Mouse (Mus musculus) liver, embryonic 11.5 days (tissue): Measurements from ENCODE around the gene Myg1. TPM values are rescaled to one million over a fixed set of nuclear protein-coding genes. Genes with fewer than 3 reads are reported as not detected.

Experiments
- ATAC-seq: fragments of 200-750 bp; cut with Nextera tagmentation; replicated peaks from 2 replicates; pipeline ENCODE4 v1.8.0; 2017; ENCODE audit warnings: moderate number of reproducible peaks, mild to moderate bottlenecking, moderate TSS enrichment, moderate library complexity; ENCODE audit not compliant: low FRiP score
- DNase-seq: peaks from one replicate; pipeline ENCODE4 v3.0.0-alpha.2; 2017; ENCODE audit warnings: low spot score
- H3K27ac ChIP-seq: fragments of 300-500 bp; sonication (generic); 2 replicates; pipeline ENCODE4 v1.5.1; 2014; ENCODE audit warnings: mild to moderate bottlenecking, low read depth, low read length, control low read depth
- H3K27me3 ChIP-seq: fragments of 300-500 bp; sonication (generic); replicated peaks from 2 replicates; pipeline ENCODE4 v1.6.1; 2014; ENCODE audit warnings: low read length, mixed read lengths; ENCODE audit not compliant: control insufficient read depth, insufficient read depth
- H3K36me3 ChIP-seq: fragments of 300-500 bp; sonication (generic); 2 replicates; pipeline ENCODE4 v1.6.1; 2014; ENCODE audit warnings: mild to moderate bottlenecking, low read length, moderate library complexity, mixed read lengths; ENCODE audit not compliant: control insufficient read depth, insufficient read depth
- H3K4me1 ChIP-seq: fragments of 300-500 bp; sonication (generic); replicated peaks from 2 replicates; pipeline ENCODE4 v1.6.1; 2014; ENCODE audit warnings: low read length, mixed read lengths; ENCODE audit not compliant: control insufficient read depth, insufficient read depth
- H3K4me2 ChIP-seq: fragments of 300-500 bp; sonication (generic); 2 replicates; pipeline ENCODE4 v1.6.1; 2014; ENCODE audit warnings: mild to moderate bottlenecking, control low read depth, moderate library complexity
- H3K4me3 ChIP-seq: fragments of 300-500 bp; sonication (generic); 2 replicates; pipeline ENCODE4 v1.5.1; 2014; ENCODE audit warnings: low read depth, low read length, control low read depth
- H3K9ac ChIP-seq: fragments of 300-500 bp; sonication (generic); 2 replicates; pipeline ENCODE4 v1.6.1; 2014; ENCODE audit warnings: low read depth, low read length, control low read depth
- H3K9me3 ChIP-seq: fragments of 300-500 bp; sonication (generic); 2 replicates; pipeline ENCODE4 v1.6.1; 2016; ENCODE audit warnings: low read length, inconsistent platforms, mixed read lengths; ENCODE audit not compliant: control insufficient read depth
- WGBS: fragments of 180-500 bp; shearing (Covaris S2); extraction: QIAGEN DNeasy Blood & Tissue Kit; methylation state at CpG from one replicate; pipeline ENCODE4 v1.1.7; 2014; 5-methylcytosine and 5-hydroxymethylcytosine counted together
- polyA plus RNA-seq: library from polyadenylated mRNA; unstranded; fragments of >200 nt; fragmentation: Nextera tagmentation; extraction: Ambion mirVana; gene quantifications from 2 replicates; pipeline ENCODE4 v1.2.1, GENCODE M21; 2014

Myg1 gene
- polyA plus RNA-seq, 1 experiment from 2014 or later, result 97.0 TPM

DNA sequence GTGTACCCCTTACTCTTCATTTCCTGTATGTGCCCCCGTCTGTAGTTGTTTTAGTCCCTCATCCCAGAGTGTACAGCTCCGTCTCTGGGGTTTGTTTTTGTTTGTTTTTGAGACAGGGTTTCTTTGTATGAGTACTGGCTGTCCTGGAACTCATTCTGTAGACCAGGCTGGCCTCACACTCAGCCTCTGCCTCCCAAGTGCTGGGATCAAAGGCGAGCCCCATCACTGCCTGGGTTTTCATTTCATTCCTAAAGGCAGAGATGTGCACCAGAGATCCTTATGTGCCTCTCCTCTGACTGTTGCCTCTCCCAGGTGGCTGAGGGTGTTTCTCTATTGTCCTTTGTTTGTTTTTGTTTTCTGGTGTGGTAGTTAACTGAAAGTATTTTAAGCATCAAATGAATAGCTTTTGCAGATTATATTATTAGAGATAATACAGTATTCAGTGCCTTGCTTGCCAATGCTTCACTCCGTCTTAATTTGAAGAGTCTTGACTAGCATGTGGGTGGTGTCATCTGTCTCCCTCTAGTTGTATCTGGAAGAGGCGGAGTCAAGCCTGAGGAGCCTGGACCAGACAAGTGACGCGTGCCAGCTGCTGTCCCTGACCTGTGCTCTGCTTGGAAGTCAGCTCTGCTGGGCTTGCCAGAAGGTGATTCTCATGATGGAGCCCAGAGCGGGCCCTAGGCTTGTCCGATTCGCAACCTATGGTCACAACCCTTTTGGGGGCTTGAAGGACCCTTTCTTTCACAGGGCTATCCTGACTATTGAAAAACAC is 21.2 kb upstream of the Myg1 start:
- DNase-seq, result no peak
- H3K27me3 ChIP-seq, result no peaks in the 10 kb centered on the region
- H3K9ac ChIP-seq, result no peak overlapping the region
- ATAC-seq, result no peak
- H3K36me3 ChIP-seq, result peaks cover 56% of the 10 kb centered on the region
- no peaks in the 10 kb centered on the region for H3K9me3 ChIP-seq
- H3K4me2 ChIP-seq, result no peak overlapping the region
- no peaks in the 10 kb centered on the region for H3K4me1 ChIP-seq
- 80% methylated on average over 10 of the region's 10 CpGs for WGBS
- H3K4me3 ChIP-seq, result no peak overlapping the region
- no peak overlapping the region for H3K27ac ChIP-seq

DNA sequence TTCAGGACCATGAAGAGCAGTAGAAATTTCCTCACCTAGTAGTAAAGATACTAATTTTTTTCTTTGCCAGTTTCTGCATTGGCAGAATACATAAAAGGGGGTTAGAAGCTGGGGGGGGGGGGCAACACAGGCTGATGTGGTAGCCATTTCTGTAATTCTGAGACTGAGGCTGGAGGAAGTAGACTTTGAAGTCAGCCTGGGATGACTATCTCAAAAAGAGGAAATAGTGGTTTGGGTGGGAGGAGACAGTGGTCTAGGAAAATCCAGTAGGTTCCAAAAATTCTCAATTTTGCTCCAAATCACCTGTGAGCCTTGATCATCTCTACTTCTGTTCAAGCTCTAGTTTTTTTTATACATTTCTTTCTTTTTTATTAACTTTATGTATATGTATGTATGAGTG is 20.0 kb upstream of the Myg1 start:
- Histone ChIP-seq H3K27ac (no peak overlapping the region), H3K4me2 (no peak overlapping the region), H3K27me3 (no peaks in the 10 kb centered on the region), H3K9ac (no peak overlapping the region), H3K4me1 (no peaks in the 10 kb centered on the region), H3K4me3 (no peak overlapping the region), H3K36me3 (peaks cover 57% of the 10 kb centered on the region), H3K9me3 (no peaks in the 10 kb centered on the region)
- no peak for ATAC-seq
- no peak for DNase-seq

DNA sequence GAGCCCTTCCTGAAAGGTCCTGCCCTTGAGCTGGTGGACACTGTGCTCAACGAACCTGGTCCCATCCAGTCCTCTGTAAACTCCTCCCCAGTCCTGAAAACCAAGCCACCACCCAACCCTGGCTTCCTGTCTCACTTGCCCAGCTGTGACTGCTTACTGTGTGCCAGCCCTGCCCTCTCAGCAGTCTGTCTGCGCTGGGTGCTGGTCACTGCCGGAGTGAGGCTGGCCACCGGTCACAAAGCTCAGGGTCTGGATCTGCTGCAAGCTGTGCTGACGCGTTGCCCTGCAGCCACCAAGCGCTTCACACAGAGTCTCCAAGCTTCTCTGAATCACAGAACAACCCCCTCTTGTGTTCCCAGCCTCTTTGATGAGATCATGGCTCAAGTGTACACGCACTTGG is 16.2 kb upstream of the Myg1 start:
- WGBS, result 94% methylated on average over 8 of the region's 8 CpGs
- Histone ChIP-seq H3K9me3 (no peaks in the 10 kb centered on the region), H3K27me3 (no peaks in the 10 kb centered on the region), H3K4me2 (no peak overlapping the region), H3K4me3 (no peak overlapping the region), H3K4me1 (no peaks in the 10 kb centered on the region), H3K9ac (no peak overlapping the region), H3K36me3 (peaks cover 63% of the 10 kb centered on the region), H3K27ac (no peak overlapping the region)
- DNase-seq (no peak), ATAC-seq (no peak)

DNA sequence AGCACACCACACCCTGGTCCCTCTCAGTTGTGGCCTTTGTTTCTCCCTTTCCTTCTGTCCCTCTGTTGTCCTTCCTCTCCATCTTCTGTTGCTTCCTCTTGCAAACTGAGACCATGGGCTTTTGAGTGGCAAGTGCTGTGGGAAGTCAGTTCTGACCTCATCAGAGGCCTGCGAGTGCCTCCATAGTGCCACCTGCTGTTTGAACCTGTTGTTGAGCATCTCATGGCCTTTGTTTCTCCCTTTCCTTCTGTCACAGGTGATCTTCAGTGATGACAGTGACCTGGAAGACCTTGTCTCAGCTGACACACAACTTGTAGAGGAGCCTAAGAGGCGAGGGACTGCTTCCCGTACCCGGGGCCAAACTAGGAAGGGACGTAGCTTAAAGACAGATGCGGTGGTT is 15.2 kb upstream of the Myg1 start:
- WGBS, result 88% methylated on average over 6 of the region's 6 CpGs
- no peak overlapping the region for H3K4me2 ChIP-seq
- H3K27me3 ChIP-seq, result no peaks in the 10 kb centered on the region
- no peaks in the 10 kb centered on the region for H3K4me1 ChIP-seq
- H3K27ac ChIP-seq, result no peak overlapping the region
- H3K36me3 ChIP-seq, result peaks cover 67% of the 10 kb centered on the region
- DNase-seq (no peak), ATAC-seq (no peak)
- H3K9ac ChIP-seq, result no peak overlapping the region
- H3K9me3 ChIP-seq, result no peaks in the 10 kb centered on the region
- no peak overlapping the region for H3K4me3 ChIP-seq

DNA sequence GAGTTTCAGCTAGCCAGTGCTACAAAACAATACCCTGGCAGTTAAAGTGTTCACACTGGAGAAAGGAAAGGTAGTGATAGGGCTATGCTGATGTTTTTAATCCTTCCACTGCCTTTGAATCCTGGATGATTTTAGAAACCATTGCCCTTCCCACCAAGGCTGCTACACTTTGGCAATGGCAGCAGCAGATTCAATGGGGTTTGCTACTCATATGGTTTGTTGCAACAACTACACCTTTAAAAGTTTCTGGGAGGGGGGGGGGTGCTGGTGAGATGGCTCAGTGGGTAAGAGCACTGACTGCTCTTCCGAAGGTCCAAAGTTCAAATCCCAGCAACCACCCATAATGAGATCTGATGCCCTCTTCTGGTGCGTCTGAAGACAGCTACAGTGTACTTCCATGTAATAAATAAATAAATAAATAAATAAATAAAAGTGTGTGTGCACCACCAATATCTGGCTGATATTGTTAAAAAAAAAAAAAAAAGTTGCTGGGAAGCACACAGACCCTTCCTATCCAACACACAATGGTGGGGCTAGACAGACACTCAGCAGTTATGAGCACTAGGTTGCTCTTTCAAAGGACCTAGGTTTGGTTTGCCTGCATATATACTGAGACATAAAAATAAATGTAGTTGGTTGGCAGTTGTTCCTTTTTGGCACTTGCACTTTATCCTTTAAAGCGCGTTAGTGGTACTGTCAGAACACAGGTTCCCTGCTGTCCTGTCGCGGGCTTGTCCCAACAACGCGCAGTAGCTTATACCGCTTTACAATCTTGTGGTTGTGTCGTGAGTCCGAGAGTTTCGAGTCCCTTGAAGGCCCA is 6.6 kb upstream of the Myg1 start:
- no peak overlapping the region for H3K27ac ChIP-seq
- peaks cover 5% of the 10 kb centered on the region; the same call in 1 of the 2 replicates for H3K4me1 ChIP-seq
- no peaks in the 10 kb centered on the region for H3K9me3 ChIP-seq
- ATAC-seq, result no peak
- 0 out of 2 replicates have a peak overlapping the region, but pooled peaks have one; percentile 37 for H3K9ac ChIP-seq
- DNase-seq, result no peak
- peak overlapping the region; percentile 76 for H3K4me2 ChIP-seq
- peaks cover 26% of the 10 kb centered on the region for H3K36me3 ChIP-seq
- peak overlapping the region; percentile 90 for H3K4me3 ChIP-seq
- WGBS, result 75% methylated on average over 12 of the region's 12 CpGs
- H3K27me3 ChIP-seq, result no peaks in the 10 kb centered on the region

DNA sequence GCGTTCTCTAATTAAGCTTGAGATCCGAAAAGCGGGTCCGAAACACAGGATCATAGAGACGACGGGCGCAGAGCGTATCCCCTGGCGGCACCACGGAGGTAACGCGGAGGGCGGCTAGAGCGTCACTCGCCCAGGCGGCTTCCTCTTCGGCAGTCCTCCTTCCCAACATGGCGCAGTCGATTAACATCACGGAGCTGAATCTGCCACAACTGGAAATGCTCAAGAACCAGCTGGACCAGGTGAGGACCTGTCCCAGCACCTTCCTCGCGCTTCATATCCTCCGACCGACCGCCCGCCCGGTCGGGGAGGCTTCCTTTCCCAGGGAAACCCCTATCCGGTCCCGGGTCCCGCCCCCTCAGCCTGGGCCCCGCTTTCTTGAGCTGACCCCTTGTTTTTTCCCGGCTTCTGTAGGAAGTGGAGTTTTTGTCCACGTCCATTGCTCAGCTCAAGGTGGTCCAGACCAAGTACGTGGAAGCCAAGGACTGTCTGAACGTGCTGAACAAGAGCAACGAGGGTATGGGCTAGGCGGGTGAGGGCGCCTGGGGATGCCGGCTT is 5.4 kb upstream of the Myg1 start, which contains the start of gene Pfdn5:
Gene Pfdn5 (plus strand): TSS at position 95 of the 555 bp plus-strand sequence.
- H3K9me3 ChIP-seq, result no peaks in the 10 kb centered on the region
- H3K4me3 ChIP-seq, result peak within 1 kb of the TSS; percentile 90
- H3K4me1 ChIP-seq, result peaks cover 5% of the 10 kb centered on the region; the same call in 1 of the 2 replicates
- peak within 1 kb of the TSS; percentile 76 for H3K4me2 ChIP-seq
- peaks cover 28% of the 10 kb centered on the region for H3K36me3 ChIP-seq
- DNase-seq, result peak; percentile 78
- peak within 1 kb of the TSS; percentile 64 for H3K27ac ChIP-seq
- WGBS, result under 1% methylated on average over 40 of the region's 40 CpGs
- ATAC-seq, result peak; percentile 92
- H3K9ac ChIP-seq, result peak within 1 kb of the TSS; percentile 86
- H3K27me3 ChIP-seq, result no peaks in the 10 kb centered on the region

DNA sequence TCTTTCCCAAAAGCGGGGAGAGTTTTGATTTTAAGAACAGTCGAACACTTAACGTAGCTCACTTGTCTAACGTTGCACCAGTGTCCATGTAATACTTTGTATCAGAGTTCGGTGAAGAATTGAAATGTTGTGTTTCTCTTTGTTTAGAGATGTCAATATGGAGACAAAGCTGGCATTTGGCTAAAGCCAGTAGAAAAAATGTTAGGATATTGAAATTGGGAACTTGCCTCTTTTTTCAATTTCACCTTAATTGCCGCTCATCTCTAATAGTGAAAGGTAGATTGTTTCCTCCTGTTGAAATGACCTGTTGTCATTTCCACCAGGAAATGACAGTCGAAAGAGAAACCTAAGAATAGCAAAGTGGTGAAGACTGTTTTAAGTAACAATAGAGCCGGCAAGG is 4.6 kb upstream of the Myg1 start:
- Histone ChIP-seq H3K4me2 (peak overlapping the region; percentile 76), H3K27me3 (no peaks in the 10 kb centered on the region), H3K4me3 (peak overlapping the region; percentile 90), H3K4me1 (peaks cover 8% of the 10 kb centered on the region), H3K9ac (peak overlapping the region; percentile 86), H3K9me3 (no peaks in the 10 kb centered on the region), H3K27ac (0 out of 2 replicates have a peak overlapping the region, but pooled peaks have one; percentile 64), H3K36me3 (peaks cover 28% of the 10 kb centered on the region)
- ATAC-seq (no peak), DNase-seq (no peak)
- 56% methylated on average over 8 of the region's 8 CpGs for WGBS

DNA sequence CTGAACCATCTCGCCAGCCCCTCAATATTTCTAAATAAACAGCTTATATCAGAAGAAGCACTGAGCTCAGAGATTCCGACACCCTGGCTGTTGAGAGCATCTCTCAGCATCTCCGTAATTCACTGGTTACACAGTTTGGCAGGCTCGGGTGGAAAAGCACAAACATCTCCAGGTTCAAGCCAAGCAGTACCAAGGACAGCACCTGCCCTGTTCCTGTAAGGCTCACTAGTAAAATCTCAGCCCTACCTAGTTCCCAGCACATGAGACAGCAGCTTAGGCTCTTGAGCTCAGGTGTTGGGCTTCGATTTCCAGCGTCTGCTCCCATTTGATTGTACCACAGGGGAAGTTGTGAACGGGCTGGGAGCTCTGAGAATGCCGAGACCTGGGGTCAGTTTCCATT is 3.7 kb downstream of the Myg1 start:
- Histone ChIP-seq H3K4me1 (peaks cover 15% of the 10 kb centered on the region), H3K4me2 (no peak overlapping the region), H3K9ac (no peak overlapping the region), H3K27me3 (no peaks in the 10 kb centered on the region), H3K27ac (no peak overlapping the region), H3K36me3 (peaks cover 52% of the 10 kb centered on the region), H3K4me3 (no peak overlapping the region), H3K9me3 (no peaks in the 10 kb centered on the region)
- ATAC-seq, result no peak
- no peak for DNase-seq
- 86% methylated on average over 8 of the region's 8 CpGs for WGBS
